Mouse (Mus musculus): ENCODE data around the gene Aldoart2. TPM values are rescaled to one million over a fixed set of nuclear protein-coding genes. Genes with fewer than 3 reads are reported as not detected.
"Not testable (repeated sequence)": the region's sequence is repeated elsewhere in the genome, so short reads cannot be mapped to it uniquely, and the experiment has no call there.

Gene Aldoart2
- polyA plus RNA-seq, 1 experiment from 2014 or later, result not detected

DNA sequence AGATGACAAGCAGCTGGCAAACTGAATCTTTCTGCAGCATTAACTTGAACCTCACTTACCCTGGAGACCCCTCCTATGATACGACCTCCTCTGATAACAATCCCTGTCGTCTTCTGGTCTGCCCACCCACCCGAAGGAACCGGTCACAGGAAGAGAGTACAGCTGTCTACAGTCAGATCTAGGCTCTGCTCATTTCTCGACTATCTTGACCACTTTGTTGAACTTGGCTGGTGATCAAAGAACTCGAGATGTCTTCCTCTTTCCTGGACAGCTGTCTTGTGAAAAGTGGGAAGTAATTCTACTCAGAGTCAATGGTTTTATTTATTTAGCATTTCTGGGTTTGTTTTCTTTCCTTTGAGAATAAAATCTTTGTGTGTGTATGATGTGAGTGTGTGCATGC is 4.6 kb downstream of the Aldoart2 start:
- ATAC-seq (no peak), DNase-seq (ENCODE audit: low spot score) (no peak)
- Histone ChIP-seq H3K27ac (ENCODE audit: low read depth, low read length) (no peak overlapping the region), H3K9me3 (replicated peaks; ENCODE audit: control insufficient read depth, low read length) (no peaks in the 10 kb centered on the region), H3K27me3 (replicated peaks; ENCODE audit: control insufficient read depth, insufficient read depth, low read length) (no peaks in the 10 kb centered on the region), H3K4me1 (ENCODE audit: control insufficient read depth, insufficient read depth, low read length) (peaks cover 4% of the 10 kb centered on the region; the same call in 1 of the 2 replicates), H3K4me2 (ENCODE audit: low read length) (no peak overlapping the region), H3K4me3 (ENCODE audit: low read depth, low read length) (no peak overlapping the region), H3K36me3 (ENCODE audit: control insufficient read depth, insufficient read depth, low read length) (no peaks in the 10 kb centered on the region), H3K9ac (ENCODE audit: low read length) (no peak overlapping the region)
- WGBS, result 83% methylated on average over 6 of the region's 6 CpGs

DNA sequence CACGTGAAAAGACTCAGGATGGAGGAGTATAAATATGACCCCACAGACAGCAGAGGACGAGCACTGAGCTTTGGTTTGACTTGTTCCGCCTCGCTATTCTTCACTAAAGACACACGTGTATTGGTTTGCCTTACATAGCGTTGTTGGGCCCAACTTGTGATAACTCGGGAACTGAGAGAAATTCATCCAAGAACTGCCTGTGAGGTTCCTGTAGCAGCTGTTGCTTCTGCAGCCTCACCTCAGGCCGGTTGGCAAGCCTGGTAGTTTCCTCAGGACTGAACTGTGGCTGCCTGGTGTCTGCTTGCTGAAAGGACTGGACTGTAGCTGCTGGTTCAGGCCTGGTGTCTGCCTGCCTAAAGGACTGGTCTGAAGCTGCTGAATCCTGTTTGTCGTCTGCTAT is 5.6 kb downstream of the Aldoart2 start:
- no peaks in the 10 kb centered on the region for H3K27me3 ChIP-seq (replicated peaks; ENCODE audit: control insufficient read depth, insufficient read depth, low read length)
- DNase-seq (ENCODE audit: low spot score) (no peak), ATAC-seq (no peak)
- H3K9me3 ChIP-seq (replicated peaks; ENCODE audit: control insufficient read depth, low read length), result no peaks in the 10 kb centered on the region
- WGBS, result 92% methylated on average over 9 of the region's 9 CpGs
- H3K4me1 ChIP-seq (ENCODE audit: control insufficient read depth, insufficient read depth, low read length), result peaks cover 4% of the 10 kb centered on the region; the same call in 1 of the 2 replicates
- no peaks in the 10 kb centered on the region for H3K36me3 ChIP-seq (ENCODE audit: control insufficient read depth, insufficient read depth, low read length)
- no peak overlapping the region for H3K9ac ChIP-seq (ENCODE audit: low read length)
- H3K4me3 ChIP-seq (ENCODE audit: low read depth, low read length), result no peak overlapping the region
- H3K4me2 ChIP-seq (ENCODE audit: low read length), result no peak overlapping the region
- no peak overlapping the region for H3K27ac ChIP-seq (ENCODE audit: low read depth, low read length)

DNA sequence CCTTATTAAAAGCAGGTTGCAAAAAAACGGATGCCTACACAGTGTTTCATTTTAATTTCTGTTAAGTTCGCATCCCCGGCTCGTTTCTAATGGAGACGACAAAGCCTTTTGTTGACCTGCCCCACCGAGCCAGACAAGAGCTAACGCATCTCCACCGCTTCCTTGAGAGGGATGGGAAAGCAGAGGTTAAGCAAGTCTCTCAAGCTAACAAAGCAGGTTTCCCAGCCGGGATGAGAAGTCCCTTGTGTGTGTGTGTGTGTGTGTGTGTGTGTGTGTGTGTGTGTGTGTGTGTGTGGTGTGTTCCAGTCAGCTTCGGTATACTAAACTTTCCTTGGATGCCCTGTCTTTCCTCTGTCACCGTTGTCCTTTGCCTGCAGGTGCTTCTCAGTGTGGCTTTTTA is 6.1 kb downstream of the Aldoart2 start:
- H3K9ac ChIP-seq (ENCODE audit: low read length), result no peak overlapping the region
- 56% methylated on average over 11 of the region's 11 CpGs for WGBS
- no peaks in the 10 kb centered on the region for H3K9me3 ChIP-seq (replicated peaks; ENCODE audit: control insufficient read depth, low read length)
- H3K27me3 ChIP-seq (replicated peaks; ENCODE audit: control insufficient read depth, insufficient read depth, low read length), result no peaks in the 10 kb centered on the region
- no peaks in the 10 kb centered on the region for H3K36me3 ChIP-seq (ENCODE audit: control insufficient read depth, insufficient read depth, low read length)
- ATAC-seq, result no peak
- H3K27ac ChIP-seq (ENCODE audit: low read depth, low read length), result no peak overlapping the region
- no peak for DNase-seq (ENCODE audit: low spot score)
- peaks cover 4% of the 10 kb centered on the region; the same call in 1 of the 2 replicates for H3K4me1 ChIP-seq (ENCODE audit: control insufficient read depth, insufficient read depth, low read length)
- H3K4me3 ChIP-seq (ENCODE audit: low read depth, low read length), result no peak overlapping the region
- no peak overlapping the region for H3K4me2 ChIP-seq (ENCODE audit: low read length)

DNA sequence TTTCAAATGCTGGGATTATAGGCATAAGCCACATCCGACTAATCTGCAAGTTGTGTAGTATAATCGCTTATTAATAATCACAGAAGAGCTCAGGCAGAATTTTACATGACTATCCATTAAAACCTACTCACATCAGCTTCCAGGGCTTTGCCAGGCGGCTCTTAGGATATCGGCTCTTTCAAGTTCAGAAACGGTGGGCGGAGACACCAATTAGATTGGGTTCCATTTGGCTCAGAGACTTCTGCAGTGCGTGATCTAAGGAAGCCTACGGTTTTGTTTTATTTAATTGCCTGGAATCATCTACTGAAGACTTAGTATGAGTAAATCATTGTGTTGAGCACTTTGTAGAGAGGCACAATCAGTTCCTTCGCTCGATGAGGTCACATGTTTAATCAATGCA is 6.6 kb downstream of the Aldoart2 start:
- ATAC-seq (no peak), DNase-seq (ENCODE audit: low spot score) (peak; percentile 62)
- H3K27ac ChIP-seq (ENCODE audit: low read depth, low read length), result no peak overlapping the region
- H3K27me3 ChIP-seq (replicated peaks; ENCODE audit: control insufficient read depth, insufficient read depth, low read length), result no peaks in the 10 kb centered on the region
- no peak overlapping the region for H3K4me2 ChIP-seq (ENCODE audit: low read length)
- H3K36me3 ChIP-seq (ENCODE audit: control insufficient read depth, insufficient read depth, low read length), result no peaks in the 10 kb centered on the region
- H3K9me3 ChIP-seq (replicated peaks; ENCODE audit: control insufficient read depth, low read length), result no peaks in the 10 kb centered on the region
- H3K4me3 ChIP-seq (ENCODE audit: low read depth, low read length), result no peak overlapping the region
- peaks cover 4% of the 10 kb centered on the region; the same call in 1 of the 2 replicates for H3K4me1 ChIP-seq (ENCODE audit: control insufficient read depth, insufficient read depth, low read length)
- H3K9ac ChIP-seq (ENCODE audit: low read length), result no peak overlapping the region
- WGBS, result 35% methylated on average over 10 of the region's 10 CpGs

DNA sequence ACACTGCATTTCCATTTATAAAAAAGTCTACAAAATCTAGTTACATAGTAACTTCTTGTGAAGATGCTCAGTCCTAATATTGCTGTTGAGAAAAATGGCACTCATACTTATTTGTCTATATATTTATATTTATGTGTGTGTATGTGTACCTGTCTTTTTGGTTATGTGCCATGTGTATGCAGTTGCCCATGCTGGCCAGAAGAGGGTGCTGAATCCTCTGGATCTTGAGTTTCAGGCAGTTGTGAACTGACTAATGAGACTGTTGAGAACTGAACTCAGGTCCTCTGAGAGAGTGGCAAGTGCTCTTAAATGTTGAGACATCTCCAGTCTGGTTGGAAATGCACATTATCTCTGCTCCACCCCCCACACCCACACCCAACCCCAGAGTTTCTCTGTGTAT is 8.1 kb downstream of the Aldoart2 start:
- Histone ChIP-seq H3K36me3 (ENCODE audit: control insufficient read depth, insufficient read depth, low read length) (no peaks in the 10 kb centered on the region), H3K27ac (ENCODE audit: low read depth, low read length) (no peak overlapping the region), H3K9me3 (replicated peaks; ENCODE audit: control insufficient read depth, low read length) (no peaks in the 10 kb centered on the region), H3K4me1 (ENCODE audit: control insufficient read depth, insufficient read depth, low read length) (peaks cover 4% of the 10 kb centered on the region; the same call in 1 of the 2 replicates), H3K4me3 (ENCODE audit: low read depth, low read length) (no peak overlapping the region), H3K27me3 (replicated peaks; ENCODE audit: control insufficient read depth, insufficient read depth, low read length) (no peaks in the 10 kb centered on the region), H3K4me2 (ENCODE audit: low read length) (no peak overlapping the region), H3K9ac (ENCODE audit: low read length) (no peak overlapping the region)
- DNase-seq (ENCODE audit: low spot score), result no peak
- no peak for ATAC-seq

DNA sequence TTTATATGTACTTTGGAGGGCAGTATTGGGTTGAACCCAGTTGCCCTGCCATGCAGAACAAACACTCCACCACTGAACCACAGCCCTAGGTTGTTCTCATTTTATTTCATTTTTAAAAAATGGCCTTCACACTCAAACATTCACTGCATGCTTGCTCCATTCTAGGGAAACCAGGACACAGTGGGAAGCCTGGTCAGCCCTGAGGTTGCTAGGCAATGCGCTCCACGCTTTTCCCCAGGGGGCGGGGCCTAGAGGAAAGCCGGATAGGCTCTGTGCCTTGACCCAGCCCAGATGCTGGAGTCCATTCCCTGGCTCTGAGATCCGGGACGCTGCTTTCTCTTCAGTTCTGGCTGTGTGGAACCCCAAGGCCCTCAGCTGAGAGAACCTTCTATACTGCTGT is 8.8 kb downstream of the Aldoart2 start:
- 6% methylated on average over 6 of the region's 6 CpGs for WGBS
- peak; percentile 29; the same call in 1 of the 2 replicates for ATAC-seq
- Histone ChIP-seq H3K36me3 (ENCODE audit: control insufficient read depth, insufficient read depth, low read length) (no peaks in the 10 kb centered on the region), H3K4me2 (ENCODE audit: low read length) (no peak overlapping the region), H3K4me1 (ENCODE audit: control insufficient read depth, insufficient read depth, low read length) (peaks cover 4% of the 10 kb centered on the region; the same call in 1 of the 2 replicates), H3K27me3 (replicated peaks; ENCODE audit: control insufficient read depth, insufficient read depth, low read length) (no peaks in the 10 kb centered on the region), H3K4me3 (ENCODE audit: low read depth, low read length) (no peak overlapping the region), H3K27ac (ENCODE audit: low read depth, low read length) (no peak overlapping the region), H3K9me3 (replicated peaks; ENCODE audit: control insufficient read depth, low read length) (no peaks in the 10 kb centered on the region), H3K9ac (ENCODE audit: low read length) (no peak overlapping the region)
- peak; percentile 19 for DNase-seq (ENCODE audit: low spot score)

DNA sequence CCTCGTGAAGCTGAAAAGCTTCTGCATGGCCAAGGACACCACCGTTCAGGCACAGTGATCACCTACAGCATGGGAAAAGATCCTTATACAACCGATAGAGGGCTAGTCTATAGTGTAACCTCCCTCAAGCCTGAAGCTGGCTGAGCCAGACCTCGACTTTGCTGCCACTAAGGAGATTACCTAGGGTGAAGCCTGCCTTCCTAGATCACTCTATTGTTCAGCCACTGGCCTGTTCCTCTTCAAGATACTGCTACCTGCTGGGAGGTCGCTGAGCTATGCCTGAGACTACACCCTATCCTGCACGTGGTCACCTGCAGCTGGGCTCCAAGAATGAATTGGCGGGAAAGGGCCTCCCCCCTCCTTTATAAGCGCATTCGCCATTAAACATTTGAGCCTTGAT is 21.9 kb downstream of the Aldoart2 start:
- not testable (repeated sequence) for DNase-seq (ENCODE audit: low spot score); H3K4me1 ChIP-seq (ENCODE audit: control insufficient read depth, insufficient read depth, low read length); H3K9ac ChIP-seq (ENCODE audit: low read length); H3K9me3 ChIP-seq (replicated peaks; ENCODE audit: control insufficient read depth, low read length); H3K36me3 ChIP-seq (ENCODE audit: control insufficient read depth, insufficient read depth, low read length); ATAC-seq; H3K27me3 ChIP-seq (replicated peaks; ENCODE audit: control insufficient read depth, insufficient read depth, low read length); H3K4me3 ChIP-seq (ENCODE audit: low read depth, low read length); H3K4me2 ChIP-seq (ENCODE audit: low read length); H3K27ac ChIP-seq (ENCODE audit: low read depth, low read length)
- 48% methylated on average over 9 of the region's 9 CpGs for whole genome bisulfite sequencing

DNA sequence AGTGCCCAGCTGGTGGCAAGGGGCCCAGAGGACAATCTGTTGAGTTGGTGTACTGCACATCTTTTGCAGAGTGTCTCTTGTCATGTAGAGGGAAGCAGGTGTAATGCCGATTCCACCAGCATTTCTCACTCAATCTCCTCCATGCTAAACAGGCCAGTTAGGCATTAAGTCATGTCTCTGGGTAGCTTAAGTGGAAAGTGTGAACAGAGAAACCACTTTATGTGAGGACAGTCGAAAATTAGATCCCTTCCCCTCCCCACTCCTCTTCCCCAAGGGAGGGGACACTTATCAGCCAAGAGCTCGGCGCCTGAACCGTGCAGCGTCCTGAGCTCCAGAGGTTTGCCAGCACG is 33.5 kb downstream of the Aldoart2 start:
- Histone ChIP-seq H3K9me3 (replicated peaks; ENCODE audit: control insufficient read depth, low read length) (no peaks in the 10 kb centered on the region), H3K36me3 (ENCODE audit: control insufficient read depth, insufficient read depth, low read length) (no peaks in the 10 kb centered on the region; the same call in 1 of the 2 replicates), H3K9ac (ENCODE audit: low read length) (peak overlapping the region; percentile 54), H3K4me3 (ENCODE audit: low read depth, low read length) (peak overlapping the region; percentile 48), H3K4me1 (ENCODE audit: control insufficient read depth, insufficient read depth, low read length) (peaks cover 5% of the 10 kb centered on the region), H3K27ac (ENCODE audit: low read depth, low read length) (no peak overlapping the region), H3K4me2 (ENCODE audit: low read length) (peak overlapping the region; percentile 93), H3K27me3 (replicated peaks; ENCODE audit: control insufficient read depth, insufficient read depth, low read length) (peaks cover 46% of the 10 kb centered on the region)
- WGBS, result 5% methylated on average over 7 of the region's 7 CpGs
- ATAC-seq, result no peak
- no peak for DNase-seq (ENCODE audit: low spot score)

DNA sequence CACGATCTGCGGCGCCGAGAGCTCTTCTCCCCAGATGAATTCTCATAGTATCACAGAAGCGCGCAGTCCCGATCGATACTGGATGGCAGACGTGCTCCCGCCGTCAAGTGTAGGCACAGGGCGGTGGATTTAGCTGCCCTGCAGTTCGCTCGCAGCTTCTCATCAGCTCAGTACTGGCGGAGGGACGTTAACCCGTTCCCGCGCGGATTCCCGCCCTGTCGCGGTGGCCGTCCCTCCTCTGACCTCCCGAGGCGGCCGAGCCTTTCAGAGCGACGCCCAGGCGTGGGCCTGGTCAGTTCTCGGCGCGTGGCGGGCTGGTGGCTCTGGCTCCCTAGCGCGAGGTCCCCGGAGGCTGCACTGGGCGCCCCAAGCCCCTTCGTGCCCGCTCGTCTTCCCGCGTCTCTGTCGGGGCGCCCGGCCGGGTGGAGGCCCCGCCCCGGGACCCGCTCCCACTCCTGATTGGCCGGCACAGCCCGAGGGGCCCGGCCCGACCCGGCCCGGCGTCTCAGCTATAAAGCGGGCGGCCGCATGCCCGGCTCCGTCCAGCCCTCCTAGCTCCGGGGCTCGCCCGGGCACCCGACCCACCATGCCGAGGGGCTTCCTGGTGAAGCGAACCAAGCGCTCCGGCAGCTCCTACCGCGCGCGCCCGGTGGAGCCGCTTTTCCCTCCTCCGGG is 34.0 kb downstream of the Aldoart2 start, which contains the start of gene Insm2:
TSS of gene Insm2 (plus strand) at position 541 of the 675 bp plus-strand sequence.
- H3K9ac ChIP-seq (ENCODE audit: low read length), result peak within 1 kb of the TSS; percentile 54
- peaks cover 5% of the 10 kb centered on the region for H3K4me1 ChIP-seq (ENCODE audit: control insufficient read depth, insufficient read depth, low read length)
- H3K4me3 ChIP-seq (ENCODE audit: low read depth, low read length), result peak within 1 kb of the TSS; percentile 48
- peak; percentile 33 for DNase-seq (ENCODE audit: low spot score)
- under 1% methylated on average over 70 of the region's 77 CpGs for WGBS
- no peaks in the 10 kb centered on the region; the same call in 1 of the 2 replicates for H3K36me3 ChIP-seq (ENCODE audit: control insufficient read depth, insufficient read depth, low read length)
- peak within 1 kb of the TSS; percentile 93 for H3K4me2 ChIP-seq (ENCODE audit: low read length)
- ATAC-seq, result peak; percentile 79
- H3K27me3 ChIP-seq (replicated peaks; ENCODE audit: control insufficient read depth, insufficient read depth, low read length), result peaks cover 46% of the 10 kb centered on the region
- H3K9me3 ChIP-seq (replicated peaks; ENCODE audit: control insufficient read depth, low read length), result no peaks in the 10 kb centered on the region
- no peak within 1 kb of the TSS for H3K27ac ChIP-seq (ENCODE audit: low read depth, low read length)

Measured in forebrain, embryonic 14.5 days (tissue).